Mouse (Mus musculus) liver, postnatal 0 days (tissue): ENCODE data around the gene Scaper. TPM values are rescaled to one million over a fixed set of nuclear protein-coding genes. Genes with fewer than 3 reads are reported as not detected.

Experiments used
- ATAC-seq: fragments of 200-750 bp; cut with Nextera tagmentation; 2 replicates; pipeline ENCODE4 v1.8.0; 2017; ENCODE audit warnings: mild to moderate bottlenecking, moderate library complexity
- DNase-seq: peaks from one replicate; pipeline ENCODE4 v3.0.0-alpha.2; 2016
- H3K27ac ChIP-seq: fragments of 300-500 bp; sonication (generic); 2 replicates; pipeline ENCODE4 v1.5.1; 2014; ENCODE audit warnings: antibody characterized with exemption, moderate library complexity, mild to moderate bottlenecking, low read depth
- H3K27me3 ChIP-seq: fragments of 300-500 bp; sonication (generic); 2 replicates; pipeline ENCODE4 v1.6.1; 2014; ENCODE audit warnings: low read length, control low read depth, mixed read lengths; ENCODE audit not compliant: insufficient read depth
- H3K36me3 ChIP-seq: fragments of 300-500 bp; sonication (generic); replicated peaks from 2 replicates; pipeline ENCODE4 v1.6.1; 2014; ENCODE audit warnings: mild to moderate bottlenecking, control low read depth, low read length, moderate library complexity, mixed read lengths; ENCODE audit not compliant: insufficient read depth
- H3K4me1 ChIP-seq: fragments of 300-500 bp; sonication (generic); 2 replicates; pipeline ENCODE4 v1.6.1; 2014; ENCODE audit warnings: antibody characterized with exemption, mild to moderate bottlenecking, control low read depth; ENCODE audit not compliant: insufficient read depth
- H3K4me2 ChIP-seq: fragments of 300-500 bp; sonication (generic); 2 replicates; pipeline ENCODE4 v1.6.1; 2014; ENCODE audit warnings: low read depth, mild to moderate bottlenecking, low read length, moderate library complexity, mixed read lengths
- H3K4me3 ChIP-seq: fragments of 300-500 bp; sonication (generic); 2 replicates; pipeline ENCODE4 v1.5.1; 2014; ENCODE audit warnings: low read depth, low read length
- H3K9ac ChIP-seq: fragments of 300-500 bp; sonication (generic); replicated peaks from 2 replicates; pipeline ENCODE4 v1.6.1; 2014; ENCODE audit warnings: mild to moderate bottlenecking, moderate library complexity
- H3K9me3 ChIP-seq: fragments of 300-500 bp; sonication (generic); 2 replicates; pipeline ENCODE4 v1.6.1; 2016; ENCODE audit warnings: mild to moderate bottlenecking, control low read depth, low read length, mixed read lengths
- CTCF ChIP-seq: sonication (generic); IDR thresholded peaks from 2 replicates; pipeline ENCODE4 v1.5.1; 2016; ENCODE audit warnings: antibody characterized with exemption, low read depth
- EP300 ChIP-seq: IDR thresholded peaks from 2 replicates; pipeline ENCODE4 v1.6.1; 2016; ENCODE audit warnings: antibody characterized with exemption, low read depth, mild to moderate bottlenecking
- WGBS: fragments of 180-500 bp; shearing (Covaris S2); extraction: QIAGEN DNeasy Blood & Tissue Kit; methylation state at CpG from one replicate; pipeline ENCODE4 v1.1.7; 2014; ENCODE audit not compliant: insufficient replicate concordance; 5-methylcytosine and 5-hydroxymethylcytosine counted together
- polyA plus RNA-seq: library from polyadenylated mRNA; unstranded; fragments of >200 nt; fragmentation: Nextera tagmentation; extraction: Ambion mirVana; gene quantifications from 2 replicates; pipeline ENCODE4 v1.2.1, GENCODE M21; 2015

The Scaper gene
- polyA plus RNA-seq, 1 experiment from 2014 or later, result 2.3 TPM

DNA sequence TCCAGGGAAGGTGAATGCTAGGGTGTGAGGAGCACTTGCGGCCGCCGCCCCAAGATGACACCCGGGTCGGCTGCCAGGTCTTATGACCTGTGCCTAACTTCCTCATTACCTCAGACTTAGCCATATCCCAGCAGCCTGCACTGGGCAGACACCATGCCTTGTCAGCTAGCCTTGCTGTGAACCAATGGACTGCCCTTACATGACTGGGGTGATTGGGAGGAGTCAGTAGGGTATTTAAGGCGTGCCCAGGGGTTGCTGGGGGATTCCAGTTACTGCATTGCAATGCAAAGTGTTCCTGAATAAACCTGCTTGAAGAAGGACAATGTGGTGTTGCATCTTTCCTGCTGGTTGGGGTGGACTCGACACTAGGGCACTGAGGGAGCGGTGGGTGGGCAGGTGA, 148.5 kb downstream of the Scaper start:
- no peaks in the 10 kb centered on the region for H3K27me3 ChIP-seq
- no peak for ATAC-seq
- H3K4me3 ChIP-seq, result no peak overlapping the region
- no peak for DNase-seq
- no peak for TF ChIP-seq CTCF
- TF ChIP-seq EP300, result no peak
- no peak overlapping the region for H3K9ac ChIP-seq
- WGBS, result 82% methylated on average over 8 of the region's 8 CpGs
- H3K27ac ChIP-seq, result no peak overlapping the region
- H3K36me3 ChIP-seq, result no peaks in the 10 kb centered on the region
- no peaks in the 10 kb centered on the region for H3K9me3 ChIP-seq
- no peak overlapping the region for H3K4me2 ChIP-seq
- no peaks in the 10 kb centered on the region for H3K4me1 ChIP-seq

- Histone ChIP-seq H3K27me3 (no peaks in the 10 kb centered on the region), H3K4me2 (no peak overlapping the region), H3K36me3 (no peaks in the 10 kb centered on the region), H3K4me1 (no peaks in the 10 kb centered on the region), H3K9ac (no peak overlapping the region), H3K9me3 (no peaks in the 10 kb centered on the region), H3K4me3 (no peak overlapping the region), H3K27ac (no peak overlapping the region)
- no peak for DNase-seq
- no peak for TF ChIP-seq CTCF
- no peak for TF ChIP-seq EP300
- no peak for ATAC-seq
- WGBS, result 57% methylated on average over 4 of the region's 4 CpGs
Observed at GRCm38 (mm10) chr9:55712016-55712415, 225.9 kb downstream of the Scaper start.

GRCm38 (mm10) chr9:55710553-55710952, 227.4 kb downstream of the Scaper start:
- Histone ChIP-seq H3K4me3 (no peak overlapping the region), H3K27me3 (no peaks in the 10 kb centered on the region), H3K27ac (no peak overlapping the region), H3K9ac (no peak overlapping the region), H3K9me3 (no peaks in the 10 kb centered on the region), H3K36me3 (no peaks in the 10 kb centered on the region), H3K4me2 (no peak overlapping the region), H3K4me1 (no peaks in the 10 kb centered on the region)
- ATAC-seq (no peak), DNase-seq (no peak)
- TF ChIP-seq CTCF (no peak), EP300 (no peak)
- 74% methylated on average over 5 of the region's 5 CpGs for WGBS

- Histone ChIP-seq H3K4me2 (no peak overlapping the region), H3K27me3 (no peaks in the 10 kb centered on the region), H3K36me3 (no peaks in the 10 kb centered on the region), H3K9ac (no peak overlapping the region), H3K4me3 (no peak overlapping the region), H3K9me3 (no peaks in the 10 kb centered on the region), H3K27ac (no peak overlapping the region), H3K4me1 (no peaks in the 10 kb centered on the region)
- DNase-seq (no peak), ATAC-seq (no peak)
- TF ChIP-seq CTCF, result 0 out of 2 replicates have a peak, but pooled peaks have one; percentile 20
- no peak for TF ChIP-seq EP300
- 59% methylated on average over 3 of the region's 3 CpGs for WGBS
Observed at GRCm38 (mm10) chr9:55706603-55707002, 231.3 kb downstream of the Scaper start.

GRCm38 (mm10) chr9:55695307-55695706, 242.6 kb downstream of the Scaper start:
- TF ChIP-seq EP300 (no peak), CTCF (no peak)
- Histone ChIP-seq H3K4me2 (no peak overlapping the region), H3K4me3 (no peak overlapping the region), H3K9ac (no peak overlapping the region), H3K4me1 (no peaks in the 10 kb centered on the region), H3K27me3 (no peaks in the 10 kb centered on the region), H3K27ac (no peak overlapping the region), H3K36me3 (no peaks in the 10 kb centered on the region), H3K9me3 (no peaks in the 10 kb centered on the region)
- 64% methylated on average over 1 of the region's 1 CpGs for WGBS
- DNase-seq, result no peak
- no peak for ATAC-seq

DNA sequence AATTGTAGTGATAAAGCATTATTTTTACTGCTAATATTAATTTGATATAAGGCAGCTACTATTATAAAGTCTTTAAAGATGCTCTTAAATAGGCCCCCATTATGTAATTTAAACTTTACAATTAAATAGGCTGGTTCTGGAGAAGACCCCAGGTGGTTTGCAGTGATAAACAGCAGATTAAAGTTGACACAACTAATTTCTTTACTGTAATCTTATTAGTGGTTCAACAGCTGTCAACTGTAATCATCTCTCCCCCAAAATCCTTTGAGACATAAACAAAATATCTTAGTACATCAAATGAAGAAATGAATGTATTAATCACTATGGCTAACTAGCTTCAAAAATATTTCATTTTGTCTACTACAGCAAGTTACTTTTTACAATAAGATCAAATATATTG, 260.8 kb downstream of the Scaper start:
- no peak overlapping the region for H3K4me2 ChIP-seq
- ATAC-seq (no peak), DNase-seq (no peak)
- H3K4me3 ChIP-seq, result no peak overlapping the region
- no peaks in the 10 kb centered on the region for H3K4me1 ChIP-seq
- H3K36me3 ChIP-seq, result no peaks in the 10 kb centered on the region
- no peak overlapping the region for H3K9ac ChIP-seq
- no peaks in the 10 kb centered on the region for H3K9me3 ChIP-seq
- TF ChIP-seq CTCF (no peak), EP300 (no peak)
- H3K27me3 ChIP-seq, result no peaks in the 10 kb centered on the region
- H3K27ac ChIP-seq, result no peak overlapping the region

- Histone ChIP-seq H3K9me3 (no peaks in the 10 kb centered on the region), H3K27ac (no peak overlapping the region), H3K9ac (no peak overlapping the region), H3K4me1 (no peaks in the 10 kb centered on the region), H3K4me3 (no peak overlapping the region), H3K27me3 (no peaks in the 10 kb centered on the region), H3K4me2 (no peak overlapping the region), H3K36me3 (no peaks in the 10 kb centered on the region)
- TF ChIP-seq EP300 (no peak), CTCF (no peak)
- no peak for DNase-seq
- no peak for ATAC-seq
- WGBS, result 82% methylated on average over 2 of the region's 2 CpGs
Observed at GRCm38 (mm10) chr9:55646444-55646843, 291.5 kb downstream of the Scaper start.
